Mouse (Mus musculus) MEL (cell line): ENCODE measurements around the gene Gpr146. TPM values are rescaled to one million over a fixed set of nuclear protein-coding genes. Genes with fewer than 3 reads are reported as not detected.

Experiments
- DNase-seq: peaks from one replicate; pipeline ENCODE4 v3.0.0; 2011; ENCODE audit warnings: low read depth, low spot score
- H3K27ac ChIP-seq: 2 replicates; pipeline ENCODE4 v1.5.1; 2012; ENCODE audit warnings: low read depth, mild to moderate bottlenecking, control low read depth, low read length, moderate library complexity; ENCODE audit not compliant: control insufficient read depth
- H3K27me3 ChIP-seq, 2 experiments: fragments of 150-350 bp in 1 of 2; sonication (generic) in 1 of 2; 2 replicates each; pipeline ENCODE4 v1.6.1; 2012; ENCODE audit warnings: low read length in 2 of 2, mild to moderate bottlenecking in 2 of 2, improper control_type of control experiment in 1 of 2, moderate library complexity in 1 of 2; ENCODE audit not compliant: insufficient read depth in 2 of 2, control insufficient read depth in 1 of 2
- H3K36me3 ChIP-seq, 2 experiments: 2 replicates each; pipeline ENCODE4 v1.6.1; 2012 to 2014; ENCODE audit warnings: low read length in 2 of 2, improper control_type of control experiment in 1 of 2, inconsistent platforms in 1 of 2, mild to moderate bottlenecking in 1 of 2; ENCODE audit not compliant: insufficient read depth in 2 of 2, control insufficient read depth in 1 of 2
- H3K4me1 ChIP-seq, 2 experiments: fragments of 150-350 bp in 1 of 2; sonication (generic) in 1 of 2; 2 replicates each; pipeline ENCODE4 v1.6.1; 2012; ENCODE audit warnings: low read length in 2 of 2, improper control_type of control experiment in 1 of 2, mild to moderate bottlenecking in 1 of 2; ENCODE audit not compliant: insufficient read depth in 2 of 2, control insufficient read depth in 1 of 2
- H3K4me3 ChIP-seq, 2 experiments: fragments of 150-350 bp in 1 of 2; sonication (generic) in 1 of 2; 2 replicates each; pipeline ENCODE4 v1.5.1; 2012; ENCODE audit warnings: low read depth in 2 of 2, low read length in 2 of 2, mild to moderate bottlenecking in 2 of 2, moderate library complexity in 2 of 2, control low read depth in 1 of 2, improper control_type of control experiment in 1 of 2; ENCODE audit not compliant: control insufficient read depth in 1 of 2, insufficient read depth in 1 of 2
- H3K79me2 ChIP-seq: 2 replicates; pipeline ENCODE4 v1.6.1; 2012; ENCODE audit warnings: mild to moderate bottlenecking, low read length, moderate library complexity; ENCODE audit not compliant: control insufficient read depth, poor library complexity, insufficient read depth
- H3K9ac ChIP-seq: 2 replicates; pipeline ENCODE4 v1.6.1; 2012; ENCODE audit warnings: low read depth, mild to moderate bottlenecking, control low read depth, low read length, moderate library complexity; ENCODE audit not compliant: control insufficient read depth, poor library complexity, severe bottlenecking
- H3K9me3 ChIP-seq: fragments of 150-350 bp; sonication (generic); replicated peaks from 2 replicates; pipeline ENCODE4 v1.6.1; 2012; ENCODE audit warnings: mild to moderate bottlenecking, low read length, improper control_type of control experiment, moderate library complexity; ENCODE audit not compliant: insufficient read depth
- BHLHE40 ChIP-seq: IDR thresholded peaks from 2 replicates; pipeline ENCODE4 v1.6.1; 2012; ENCODE audit warnings: low read depth, mild to moderate bottlenecking, inconsistent platforms, low read length, improper control_type of control experiment, borderline replicate concordance
- CHD1 ChIP-seq: IDR thresholded peaks from 2 replicates; pipeline ENCODE4 v1.6.1; 2012; ENCODE audit warnings: low read depth, mild to moderate bottlenecking, inconsistent platforms, low read length, improper control_type of control experiment
- CHD2 ChIP-seq: IDR thresholded peaks from 2 replicates; pipeline ENCODE4 v1.6.1; 2011; ENCODE audit warnings: low read length, improper control_type of control experiment
- CTCF ChIP-seq, 3 experiments: IDR thresholded peaks in 2 of 3; conservative IDR thresholded peaks in 1 of 3; 2 replicates each; pipeline ENCODE4 v1.5.1; 2011 to 2012; ENCODE audit warnings: low read length in 3 of 3, low read depth in 2 of 3, mild to moderate bottlenecking in 2 of 3, improper control_type of control experiment in 1 of 3, inconsistent platforms in 1 of 3, mixed read lengths in 1 of 3, moderate library complexity in 1 of 3; ENCODE audit not compliant: control insufficient read depth in 1 of 3, insufficient read depth in 1 of 3, poor library complexity in 1 of 3, severe bottlenecking in 1 of 3
- ETS1 ChIP-seq: IDR thresholded peaks from 2 replicates; pipeline ENCODE4 v1.6.1; 2012; ENCODE audit warnings: low read depth, mild to moderate bottlenecking, inconsistent platforms, low read length, improper control_type of control experiment, moderate library complexity
- GABPA ChIP-seq: IDR thresholded peaks from 2 replicates; pipeline ENCODE4 v1.6.1; 2012; ENCODE audit warnings: low read depth, mild to moderate bottlenecking, inconsistent platforms, low read length, improper control_type of control experiment, moderate library complexity
- GATA1 ChIP-seq: IDR thresholded peaks from 2 replicates; pipeline ENCODE4 v1.6.1; 2011; ENCODE audit warnings: low read depth, low read length, improper control_type of control experiment
- MAX ChIP-seq: IDR thresholded peaks from 2 replicates; pipeline ENCODE4 v1.6.1; 2011; ENCODE audit warnings: low read length, improper control_type of control experiment
- MAZ ChIP-seq: IDR thresholded peaks from 2 replicates; pipeline ENCODE4 v1.6.1; 2012; ENCODE audit warnings: low read depth, mild to moderate bottlenecking, inconsistent platforms, low read length, improper control_type of control experiment
- MYB ChIP-seq: IDR thresholded peaks from 2 replicates; pipeline ENCODE4 v1.6.1; 2011; ENCODE audit warnings: mild to moderate bottlenecking, low read depth, low read length, improper control_type of control experiment
- MYC ChIP-seq: IDR thresholded peaks from 2 replicates; pipeline ENCODE4 v1.6.1; 2011; ENCODE audit warnings: low read depth, mild to moderate bottlenecking, low read length, improper control_type of control experiment, moderate library complexity
- NRF1 ChIP-seq: IDR thresholded peaks from 2 replicates; pipeline ENCODE4 v1.6.1; 2014; ENCODE audit warnings: low read depth, mild to moderate bottlenecking, inconsistent platforms, low read length, improper control_type of control experiment, moderate library complexity; ENCODE audit not compliant: poor library complexity, insufficient read depth, severe bottlenecking
- POLR2A ChIP-seq, 2 experiments: IDR thresholded peaks; 2 replicates each; pipeline ENCODE4 v1.6.1; 2011 to 2012; ENCODE audit warnings: low read length in 2 of 2, mild to moderate bottlenecking in 2 of 2, control low read depth in 1 of 2, improper control_type of control experiment in 1 of 2, low read depth in 1 of 2, moderate library complexity in 1 of 2; ENCODE audit not compliant: control insufficient read depth in 1 of 2, insufficient read depth in 1 of 2, poor library complexity in 1 of 2
- RAD21 ChIP-seq: IDR thresholded peaks from 2 replicates; pipeline ENCODE4 v1.6.1; 2011; ENCODE audit warnings: mild to moderate bottlenecking, low read depth, low read length, improper control_type of control experiment
- SIN3A ChIP-seq: IDR thresholded peaks from 2 replicates; pipeline ENCODE4 v1.6.1; 2012; ENCODE audit warnings: low read length, improper control_type of control experiment, inconsistent platforms
- TBP ChIP-seq: IDR thresholded peaks from 2 replicates; pipeline ENCODE4 v1.8.0; 2011; ENCODE audit warnings: low read depth, low read length, improper control_type of control experiment
- USF1 ChIP-seq: IDR thresholded peaks from 2 replicates; pipeline ENCODE4 v1.6.1; 2014; ENCODE audit warnings: low read depth, mild to moderate bottlenecking, inconsistent platforms, low read length, improper control_type of control experiment, moderate library complexity
- ZC3H11A ChIP-seq: IDR thresholded peaks from 2 replicates; pipeline ENCODE4 v1.6.1; 2012; ENCODE audit warnings: low read depth, mild to moderate bottlenecking, inconsistent platforms, low read length, improper control_type of control experiment
- ZMIZ1 ChIP-seq: IDR thresholded peaks from 2 replicates; pipeline ENCODE4 v1.6.1; 2012; ENCODE audit warnings: low read depth, mild to moderate bottlenecking, inconsistent platforms, low read length, improper control_type of control experiment, moderate library complexity
- ZNF384 ChIP-seq: IDR thresholded peaks from 2 replicates; pipeline ENCODE4 v1.6.1; 2012; ENCODE audit warnings: low read depth, mild to moderate bottlenecking, inconsistent platforms, low read length, improper control_type of control experiment
- polyA plus RNA-seq, 2 experiments: library from polyadenylated mRNA; stranded (reverse) in 1 of 2; unstranded in 1 of 2; fragments of >175 nt in 1 of 2; fragments of >200 nt in 1 of 2; gene quantifications; 2 replicates each; pipeline versions ENCODE4 v1.2.1 to v1.2.4; 2012; ENCODE audit warnings: low replicate concordance in 2 of 2, low read depth in 1 of 2; ENCODE audit not compliant: insufficient read length in 2 of 2, insufficient read depth in 1 of 2, missing spikeins in 1 of 2
- total RNA-seq: library from RNA; depleted of rRNA; stranded (reverse); fragments of 300-350 nt; gene quantifications from 2 replicates; pipeline ENCODE4 v1.2.3, GENCODE M21; 2012

Gene Gpr146
- total and polyA plus RNA-seq, 3 experiments: 0.92 to 4.5 TPM; not detected in 1

GRCm38 (mm10) chr5:139367884-139368458, 9.5 kb upstream of the Gpr146 start:
- no peak overlapping the region for H3K9ac ChIP-seq
- no peak overlapping the region for H3K27ac ChIP-seq
- no peaks in the 10 kb centered on the region for H3K9me3 ChIP-seq
- H3K4me1 ChIP-seq: peaks cover 0 to 5% of the 10 kb centered on the region in 2 experiments; a peak in 2 of 4 replicates
- DNase-seq: no peak
- no peak for TF ChIP-seq BHLHE40
- no peaks in the 10 kb centered on the region; a peak in 1 of 4 replicates for H3K36me3 ChIP-seq
- H3K4me3 ChIP-seq: no peak overlapping the region
- H3K27me3 ChIP-seq: no peaks in the 10 kb centered on the region
- H3K79me2 ChIP-seq: peaks cover 2% of the 10 kb centered on the region; the same call in 1 of the 2 replicates

- no peak for DNase-seq
- TF ChIP-seq ETS1 (no peak), TBP (no peak), GABPA (no peak), RAD21 (no peak), USF1 (no peak), CHD1 (no peak), MAZ (no peak), MYC (no peak), POLR2A (IDR thresholded peaks at IDR 0.05; ENCODE audit: control insufficient read depth in 1 of 2, insufficient read depth in 1 of 2, low read depth in 1 of 2, low read length in 2 of 2, poor library complexity in 1 of 2) (no peak), MAX (no peak), SIN3A (no peak), ZC3H11A (no peak), NRF1 (no peak), MYB (no peak), BHLHE40 (no peak), ZMIZ1 (no peak), GATA1 (no peak), ZNF384 (no peak), CHD2 (no peak), CTCF (IDR thresholded peaks at IDR 0.05 in 2 of 3, conservative IDR thresholded peaks at IDR 0.05 in 1 of 3; ENCODE audit: control insufficient read depth in 1 of 3, insufficient read depth in 1 of 3, low read depth in 2 of 3, low read length in 3 of 3, poor library complexity in 1 of 3, severe bottlenecking in 1 of 3) (no peak)
- H3K4me3 ChIP-seq: no peak overlapping the region
- no peaks in the 10 kb centered on the region; a peak in 1 of 4 replicates for H3K36me3 ChIP-seq
- H3K27ac ChIP-seq: no peak overlapping the region
- peaks cover 2% of the 10 kb centered on the region; the same call in 1 of the 2 replicates for H3K79me2 ChIP-seq
- H3K9ac ChIP-seq: no peak overlapping the region
- H3K9me3 ChIP-seq: no peaks in the 10 kb centered on the region
- no peaks in the 10 kb centered on the region for H3K27me3 ChIP-seq
- H3K4me1 ChIP-seq: peaks cover 0 to 5% of the 10 kb centered on the region in 2 experiments; a peak in 2 of 4 replicates
These were observed 8.7 kb upstream of the Gpr146 start for GRCm38 (mm10) chr5:139368638-139369320.
